Mouse (Mus musculus) mature B cell (primary cell): ENCODE results near the gene Kmt2c.
"Not testable (repeated sequence)": the region's sequence is repeated elsewhere in the genome, so short reads cannot be mapped to it uniquely, and the experiment has no call there.

Experiments
- in situ Hi-C: fragments of 300-500 bp; cut with MboI; formaldehyde crosslinking; loops from 2 replicates; pipeline ENCODE4 v1.14.3; 2019

Gene Kmt2c

GRCm38 (mm10) chr5:25368420-25368819 lies 130.2 kb downstream of the Kmt2c start:
- in situ Hi-C loops, result no loop called here

DNA sequence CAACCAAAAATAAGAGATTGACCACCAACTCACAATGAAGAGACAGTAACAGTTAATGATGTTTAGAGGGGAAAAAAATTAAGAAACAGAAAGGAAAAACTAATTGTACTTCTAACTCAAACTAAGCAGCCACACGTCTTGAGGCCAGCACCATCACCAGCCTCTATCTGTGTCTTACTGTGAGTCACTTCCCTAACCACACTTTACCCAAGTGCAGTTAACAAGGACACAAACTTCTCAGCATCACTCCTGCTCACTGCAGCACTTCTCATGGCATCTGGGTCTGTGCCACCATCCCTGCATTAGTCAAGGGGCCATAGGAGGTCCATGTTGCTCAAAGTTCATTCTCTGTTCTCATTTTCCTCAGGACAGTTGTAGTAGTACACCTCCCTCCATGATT lies 131.5 kb downstream of the Kmt2c start:
- in situ Hi-C loops, result no loop called here

DNA sequence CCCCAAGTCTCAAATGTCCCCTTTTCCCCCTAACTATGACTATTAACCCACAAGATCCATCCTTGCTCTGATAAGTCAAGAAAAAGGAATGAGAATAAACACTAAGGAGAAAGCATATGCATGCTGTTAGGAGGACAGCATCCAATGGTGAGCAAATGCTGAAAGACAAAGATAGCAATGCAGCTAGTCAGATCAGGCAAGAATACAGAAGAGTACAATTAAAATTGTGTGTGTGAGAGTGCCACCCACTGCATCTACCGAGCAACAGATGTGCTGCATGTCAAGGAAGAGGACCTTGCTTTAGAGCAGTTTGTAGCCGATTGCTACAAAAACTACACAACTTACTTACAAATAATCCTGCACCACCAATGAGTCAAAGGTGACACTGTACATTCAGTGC lies 145.1 kb downstream of the Kmt2c start:
- in situ Hi-C loops, result no loop called here

GRCm38 (mm10) chr5:25331322-25331721 lies 167.3 kb downstream of the Kmt2c start:
- in situ Hi-C loops, result no loop called here

DNA sequence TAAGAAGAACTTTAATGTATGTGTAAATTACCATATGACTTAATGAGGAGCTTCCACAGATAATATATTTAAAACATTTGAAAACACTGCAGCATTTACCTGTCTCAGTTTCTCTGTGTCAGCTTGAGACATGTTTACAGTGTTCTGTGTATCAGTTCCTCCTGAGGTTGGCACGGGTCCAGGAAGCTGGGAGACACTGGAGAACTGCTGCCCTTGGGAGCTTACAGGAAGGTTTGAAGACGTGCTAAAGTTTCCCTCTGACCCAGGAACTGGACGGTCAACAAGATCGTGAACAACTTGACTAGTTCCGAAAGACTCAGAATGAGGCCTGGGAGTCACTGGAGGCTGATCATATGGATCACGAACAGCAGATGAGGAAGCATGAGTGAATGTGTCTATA lies 184.7 kb downstream of the Kmt2c start:
- in situ Hi-C loops, result no loop called here

GRCm38 (mm10) chr5:25310226-25310625 lies 188.4 kb downstream of the Kmt2c start:
- in situ Hi-C loops, result no loop called here

DNA sequence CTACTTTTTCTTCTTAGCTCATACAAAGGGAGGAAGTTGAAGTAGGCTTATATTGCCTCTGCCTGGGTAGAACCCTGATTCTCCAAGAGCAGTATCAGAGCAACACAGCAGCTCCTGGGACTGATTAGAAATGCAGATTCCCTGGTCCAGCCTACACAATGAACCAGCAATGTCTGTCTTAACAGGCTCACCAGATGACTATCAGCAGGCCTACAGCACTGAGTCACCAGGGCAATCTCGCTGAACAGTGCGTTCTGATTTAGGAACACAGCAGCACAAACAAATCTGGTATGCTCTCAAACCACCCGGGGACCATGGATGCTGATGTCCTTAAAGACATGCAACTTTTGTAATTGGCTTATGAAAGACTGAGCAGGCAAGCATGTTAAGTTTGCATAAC lies 201.8 kb downstream of the Kmt2c start:
- in situ Hi-C loops, result no loop called here

GRCm38 (mm10) chr5:25283988-25284387 lies 214.6 kb downstream of the Kmt2c start:
- in situ Hi-C loops, result no loop called here

- in situ Hi-C loops, result no loop called here
Observed at GRCm38 (mm10) chr5:25276365-25276764, 222.2 kb downstream of the Kmt2c start.

DNA sequence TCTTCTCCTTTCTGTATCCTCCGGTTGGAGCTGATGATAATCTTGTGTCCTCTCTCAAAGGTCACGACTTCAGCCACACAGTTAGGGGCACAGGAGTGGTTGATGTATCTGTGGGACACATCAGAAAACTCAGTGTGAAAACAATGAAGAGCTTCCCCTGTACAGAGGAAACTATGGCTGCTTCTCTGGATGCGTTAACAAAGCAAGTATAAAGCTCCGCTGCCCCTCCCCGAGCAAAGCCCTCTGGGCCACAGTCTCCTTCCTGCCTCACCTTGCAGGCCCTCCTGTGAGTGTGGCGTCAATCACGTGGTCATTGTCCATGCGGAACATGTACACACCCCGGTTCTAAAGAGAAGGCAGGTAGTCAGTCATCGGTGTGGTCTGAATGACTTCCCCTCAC lies 223.0 kb downstream of the Kmt2c start:
- in situ Hi-C loops, result no loop called here

GRCm38 (mm10) chr5:25268258-25268888 lies 230.2 kb downstream of the Kmt2c start:
- in situ Hi-C loops, result no loop called here

GRCm38 (mm10) chr5:25262266-25262665 lies 236.3 kb downstream of the Kmt2c start:
- in situ Hi-C loops, result no loop called here

GRCm38 (mm10) chr5:25261452-25261851 lies 237.1 kb downstream of the Kmt2c start:
- in situ Hi-C loops, result no loop called here

GRCm38 (mm10) chr5:25256686-25257085 lies 241.9 kb downstream of the Kmt2c start:
- in situ Hi-C loops, result no loop called here

DNA sequence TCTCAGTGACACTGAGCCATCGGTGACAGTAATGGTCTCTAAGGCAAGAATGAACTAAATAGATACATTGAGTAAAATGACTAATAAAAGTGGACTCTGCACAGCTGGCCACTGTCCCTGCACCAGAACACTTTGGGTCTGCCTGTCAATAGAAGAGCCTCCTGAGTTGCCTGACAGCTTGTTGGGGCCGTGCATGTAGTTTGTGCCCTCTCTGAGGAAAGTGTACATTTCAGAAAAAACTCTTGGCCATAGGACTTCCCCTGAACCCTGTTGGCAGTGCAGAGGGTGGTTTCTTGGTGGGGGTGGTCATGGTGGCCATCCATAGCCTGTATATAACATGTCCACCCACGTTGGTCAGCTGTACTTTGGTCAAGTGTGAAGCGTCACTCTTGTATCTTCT lies 244.1 kb downstream of the Kmt2c start:
- in situ Hi-C loops, result no loop called here

DNA sequence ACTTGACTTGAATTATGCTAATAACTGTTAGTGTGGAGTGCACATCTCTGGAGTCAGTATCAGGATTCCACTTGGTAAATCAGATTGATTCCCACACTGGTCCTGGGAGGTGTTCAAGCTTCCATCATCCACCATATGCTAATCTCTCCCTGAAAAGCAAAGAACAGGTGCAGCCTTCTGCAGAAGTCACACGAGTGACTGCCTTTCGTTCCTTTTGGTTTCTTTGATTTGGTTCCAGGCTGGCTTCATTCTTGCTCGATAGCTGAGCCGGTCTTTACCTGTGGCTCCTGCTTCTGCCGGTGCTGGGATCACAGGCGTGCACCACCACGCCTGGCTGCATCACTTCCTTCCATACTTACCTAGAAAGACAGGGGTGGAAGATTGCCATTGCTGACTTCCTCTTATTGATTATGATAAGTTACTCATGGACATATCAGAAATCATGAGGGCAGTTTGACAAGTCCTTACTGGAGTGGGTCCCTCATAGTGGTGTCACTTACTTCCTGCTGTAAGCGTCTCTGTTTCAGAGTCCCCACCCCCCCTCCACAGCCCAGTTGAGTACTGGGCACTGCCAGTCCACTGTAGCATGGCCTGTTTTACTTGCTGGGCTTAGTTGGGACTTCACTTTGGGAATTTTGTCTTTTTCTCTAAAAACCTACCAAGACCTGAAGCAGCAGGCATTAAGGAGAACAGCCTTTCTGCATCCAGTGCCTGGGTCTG lies 245.6 kb downstream of the Kmt2c start:
- in situ Hi-C loops, result no loop called here

DNA sequence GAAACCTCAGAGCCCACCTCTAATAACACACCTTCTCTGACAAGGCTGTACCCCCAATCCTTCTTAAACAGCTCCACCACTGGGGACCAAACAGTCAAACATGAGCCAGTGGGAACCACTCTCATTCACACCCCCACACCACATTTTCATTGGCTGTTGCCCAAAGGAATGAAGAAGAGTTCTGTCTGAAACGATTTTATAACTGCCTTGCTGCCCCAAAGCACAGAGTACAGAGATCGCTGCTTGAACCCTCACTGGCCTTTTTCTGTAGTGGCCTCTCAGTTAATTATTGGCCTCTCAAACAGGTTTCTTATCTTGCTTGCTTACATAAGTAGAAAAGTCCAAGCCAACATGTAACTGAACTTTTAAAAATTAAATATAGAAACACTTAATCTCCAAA lies 246.2 kb downstream of the Kmt2c start:
- in situ Hi-C loops, result no loop called here

DNA sequence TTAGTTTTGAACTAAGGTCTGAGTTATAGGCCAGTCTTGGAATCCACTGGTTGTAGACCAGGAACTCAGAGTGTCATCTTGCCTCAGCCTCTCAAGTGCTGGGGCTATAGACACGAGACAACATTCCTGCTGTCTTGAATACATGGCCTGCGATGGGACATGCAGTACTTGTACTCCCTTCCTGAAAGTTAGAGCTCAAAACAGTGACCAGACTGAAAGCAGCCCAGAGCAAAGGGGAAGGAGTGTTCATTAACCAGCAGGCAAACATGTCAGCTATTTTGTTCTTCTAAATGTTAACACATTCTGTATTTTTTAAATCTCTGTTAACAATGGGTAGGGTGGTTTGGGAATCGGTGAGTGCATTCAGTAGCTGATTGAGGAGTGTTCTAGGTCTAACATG lies 251.5 kb downstream of the Kmt2c start:
- in situ Hi-C loops, result no loop called here

DNA sequence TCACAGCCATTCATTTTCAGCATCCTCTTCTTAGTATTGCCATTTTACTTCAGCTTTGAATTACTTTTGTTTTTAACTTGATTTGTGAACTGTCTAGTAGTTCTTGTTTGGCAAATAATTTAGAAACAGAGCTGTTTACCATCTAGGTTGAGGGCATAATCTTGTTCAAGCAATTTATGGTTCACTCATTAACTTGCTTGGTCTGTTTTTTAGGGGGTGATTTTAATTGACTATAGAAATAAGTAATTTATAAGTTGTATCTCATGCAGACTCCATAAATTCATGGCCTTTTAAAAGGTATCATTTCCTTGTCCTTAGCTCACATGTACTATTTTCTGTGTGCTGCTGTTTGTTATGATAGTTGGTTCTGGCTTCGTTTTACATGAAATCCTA lies 252.1 kb downstream of the Kmt2c start:
- in situ Hi-C loops, result no loop called here

GRCm38 (mm10) chr5:25245806-25246472 lies 252.6 kb downstream of the Kmt2c start:
- in situ Hi-C loops, result no loop called here

- in situ Hi-C loops, result no loop called here
Observed at GRCm38 (mm10) chr5:25243101-25243500, 255.5 kb downstream of the Kmt2c start.

- in situ Hi-C loops, result not testable (repeated sequence)
Observed at GRCm38 (mm10) chr5:25224377-25224776, 274.2 kb downstream of the Kmt2c start.
